Mouse (Mus musculus) spleen, postnatal 14 days (tissue): ENCODE measurements around the gene Magi1.

ENCODE experiments used
- DNase-seq, 2 experiments: peaks; one replicate each; pipeline ENCODE4 v3.0.0; 2021 to 2022; ENCODE audit warnings: low spot score in 2 of 2

Gene Magi1

DNA sequence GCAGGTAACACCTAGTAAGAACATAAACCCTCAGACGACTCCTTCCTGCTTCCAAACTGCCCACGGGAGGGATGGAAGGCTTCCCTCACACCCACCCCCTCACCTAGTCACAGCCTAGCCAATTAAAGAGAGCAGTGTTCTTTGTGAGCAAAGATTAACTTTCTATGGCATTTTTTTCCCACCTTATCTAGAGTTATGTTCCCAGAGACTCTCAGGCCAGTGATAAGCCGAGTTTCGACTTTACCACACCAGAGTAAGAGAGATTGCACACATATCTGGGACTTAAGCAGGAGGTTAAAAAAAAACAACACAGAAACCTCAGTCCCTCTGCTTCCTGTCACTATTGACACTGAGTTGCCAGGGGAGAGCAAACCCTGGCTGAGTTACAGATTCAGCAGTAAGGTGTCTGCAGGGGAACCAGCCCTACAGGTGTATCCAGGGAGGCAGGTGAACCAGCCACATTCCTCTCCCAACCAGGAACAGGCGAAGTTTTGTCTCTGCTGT, 80.0 kb downstream of the Magi1 start:
- no peak for DNase-seq

DNA sequence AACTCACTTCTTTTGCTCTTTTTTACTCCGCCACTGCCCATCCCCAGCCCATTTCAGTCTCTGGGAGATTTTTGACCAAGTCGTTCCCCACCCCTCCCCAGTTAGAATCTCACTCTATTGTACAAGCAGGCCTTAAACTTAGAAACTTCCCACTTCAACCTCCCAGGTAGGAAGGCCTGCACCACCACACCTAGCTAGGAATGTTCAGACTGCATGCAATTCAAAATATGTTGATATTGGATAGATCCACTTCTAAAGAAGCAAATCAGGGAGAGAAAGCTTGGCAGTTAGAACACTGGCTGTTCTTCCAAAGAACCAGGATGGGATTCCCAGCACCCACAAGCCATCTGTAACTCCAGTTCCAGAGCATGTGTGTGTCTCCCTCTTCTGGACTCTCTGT, 81.8 kb downstream of the Magi1 start:
- no peak for DNase-seq

DNA sequence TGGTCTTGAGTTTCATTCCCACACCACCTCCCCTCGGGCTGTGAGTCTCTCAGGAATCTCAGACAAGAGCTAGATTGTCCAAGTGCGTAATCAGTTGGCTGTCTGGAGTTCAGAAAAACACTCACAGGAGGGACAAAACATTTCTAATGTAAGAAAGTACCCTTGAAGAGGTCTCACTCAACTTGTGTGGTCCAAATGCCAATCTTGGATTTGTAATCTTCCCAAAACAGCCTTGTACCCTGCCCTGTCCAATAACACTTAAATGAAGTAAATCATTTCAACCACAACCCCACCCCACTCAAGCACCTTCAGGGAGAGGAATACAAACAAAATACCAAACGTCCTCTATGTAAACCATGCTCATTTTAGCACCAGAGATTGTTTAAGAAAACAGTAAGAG, 82.8 kb downstream of the Magi1 start:
- DNase-seq: no peak

DNA sequence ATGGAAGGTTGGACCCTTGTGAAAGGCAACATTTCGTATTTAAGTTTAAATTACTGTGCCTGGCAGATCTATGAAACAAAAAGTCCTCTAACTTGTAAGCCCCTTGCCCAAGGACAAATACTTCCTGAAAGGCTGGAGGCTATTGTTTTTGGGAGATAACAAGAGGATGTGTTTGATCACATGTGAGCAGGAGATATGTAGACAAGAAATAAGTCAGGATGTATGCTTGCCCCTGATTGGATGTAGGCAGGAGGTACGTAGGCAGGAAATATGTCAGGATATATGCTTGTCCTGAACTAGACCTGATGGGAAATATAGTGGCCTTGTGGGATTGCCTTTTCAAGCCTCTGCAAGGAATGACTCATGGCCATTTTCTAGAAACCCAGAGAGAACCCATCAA, 84.0 kb downstream of the Magi1 start:
- DNase-seq: no peak

DNA sequence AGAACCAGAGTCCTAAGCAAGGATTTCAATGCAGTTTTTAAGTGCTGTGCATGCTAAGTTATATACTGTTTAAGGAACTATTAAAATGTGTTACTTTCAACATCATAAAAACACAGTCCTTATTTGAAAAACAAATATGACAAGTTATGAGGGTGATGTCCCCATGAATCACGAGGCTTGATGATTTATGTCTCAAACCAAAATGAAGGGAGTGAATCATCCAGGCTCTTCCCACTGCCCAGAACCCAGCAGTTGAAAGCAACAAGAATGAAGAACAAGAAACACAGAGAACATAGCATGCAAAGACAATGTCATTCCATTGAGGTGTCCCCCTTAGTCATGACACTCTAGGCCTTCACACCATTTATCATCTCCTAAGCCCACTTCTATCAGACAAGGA, 85.9 kb downstream of the Magi1 start:
- DNase-seq: no peak

DNA sequence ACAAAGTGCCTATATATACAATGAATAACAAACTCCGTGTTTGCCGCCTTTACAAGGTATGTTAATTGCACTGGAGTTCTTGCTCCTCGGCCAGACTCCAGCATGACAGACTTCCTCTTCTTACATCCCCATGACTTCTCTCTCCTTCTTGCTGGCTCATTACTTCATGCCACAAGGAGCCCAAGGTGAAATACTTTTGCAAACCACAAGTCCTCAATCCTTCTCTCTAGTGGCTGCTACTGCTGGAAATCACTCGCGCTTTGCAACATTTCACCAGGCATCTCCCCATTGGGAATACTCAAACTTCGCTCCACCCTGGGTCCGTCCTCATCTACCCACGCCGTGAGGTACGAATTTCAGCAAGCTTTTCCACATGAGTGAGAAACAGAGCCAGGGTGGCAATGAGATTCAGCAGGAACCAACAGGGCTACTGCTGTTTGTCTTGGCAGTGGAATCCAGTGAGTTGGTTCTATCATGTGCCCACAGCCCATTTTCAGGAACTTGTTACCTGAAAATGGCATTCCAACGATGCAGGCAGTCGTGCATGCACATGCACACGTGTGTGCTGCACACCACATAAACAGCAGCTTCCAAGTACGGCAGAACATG, 88.3 kb downstream of the Magi1 start:
- DNase-seq: no peak

DNA sequence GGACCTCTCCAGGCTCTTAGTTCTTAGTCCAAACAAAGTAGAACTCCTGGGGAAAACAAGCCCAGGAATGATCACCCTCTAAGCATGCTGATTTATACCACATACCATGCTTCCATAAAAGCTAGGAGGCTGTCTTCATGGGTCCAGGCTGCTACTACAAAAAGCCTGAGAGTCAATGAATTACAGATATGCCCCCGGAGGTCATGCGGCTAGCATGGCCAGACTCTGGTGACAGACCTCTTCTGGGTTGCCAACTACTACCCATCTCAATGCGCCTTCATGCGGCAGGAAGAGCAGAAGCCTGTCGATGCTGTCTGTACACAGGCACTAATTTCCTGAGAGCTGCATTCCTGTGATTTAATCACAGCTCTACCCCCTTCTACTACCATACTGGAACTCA, 92.9 kb downstream of the Magi1 start:
- no peak for DNase-seq

DNA sequence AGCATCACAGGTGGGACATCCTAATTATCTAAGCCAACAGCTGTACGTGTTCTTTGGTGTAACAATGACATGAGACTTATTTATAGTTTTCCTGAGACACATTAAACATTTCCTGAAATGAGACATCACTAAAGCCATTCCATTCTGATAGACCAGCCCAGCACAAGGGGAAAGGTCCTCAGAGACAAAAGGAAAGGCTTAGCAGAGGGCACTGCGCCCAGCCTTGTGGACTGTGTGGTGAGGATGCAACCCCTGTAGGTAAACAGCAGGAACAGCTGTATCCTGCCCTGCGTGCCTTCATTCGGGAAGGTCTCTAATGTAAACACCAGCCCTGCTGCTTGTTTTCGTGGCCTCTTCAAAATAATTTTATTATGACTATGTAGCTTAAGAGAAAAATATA, 94.3 kb downstream of the Magi1 start:
- no peak for DNase-seq

DNA sequence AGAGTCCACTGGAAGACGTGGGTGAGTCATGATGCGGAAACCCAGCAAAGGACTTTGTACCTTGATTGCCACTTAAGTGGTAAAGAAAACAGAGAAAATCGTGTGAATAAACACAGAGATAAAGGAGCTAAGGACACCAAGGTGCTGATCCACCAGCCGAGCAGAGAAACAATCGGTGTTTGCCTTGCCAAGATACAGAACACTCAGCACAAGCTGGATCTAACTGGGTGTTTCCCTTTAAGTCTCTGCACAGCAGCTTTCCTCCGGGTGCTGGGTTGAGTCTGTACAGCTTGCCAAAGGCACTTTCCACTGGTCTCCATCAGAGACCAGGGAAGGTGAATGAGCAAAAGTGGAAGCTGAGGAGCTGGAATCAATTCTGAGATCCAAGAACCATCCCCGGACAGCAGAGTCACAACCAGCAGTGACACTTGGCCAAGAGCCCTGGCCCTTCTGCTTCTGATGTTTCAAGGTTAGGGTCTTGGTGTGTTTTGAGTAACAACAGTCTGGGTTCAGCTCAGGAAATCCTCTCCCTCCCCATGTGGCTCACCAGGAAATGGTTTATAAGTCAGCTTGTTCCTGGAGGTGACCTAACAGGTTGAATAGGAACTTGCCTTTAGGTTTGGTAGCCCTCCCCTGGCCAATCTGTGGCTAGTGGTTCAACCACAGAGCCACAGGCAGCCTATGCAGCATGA, 96.9 kb downstream of the Magi1 start:
- DNase-seq: no peak

DNA sequence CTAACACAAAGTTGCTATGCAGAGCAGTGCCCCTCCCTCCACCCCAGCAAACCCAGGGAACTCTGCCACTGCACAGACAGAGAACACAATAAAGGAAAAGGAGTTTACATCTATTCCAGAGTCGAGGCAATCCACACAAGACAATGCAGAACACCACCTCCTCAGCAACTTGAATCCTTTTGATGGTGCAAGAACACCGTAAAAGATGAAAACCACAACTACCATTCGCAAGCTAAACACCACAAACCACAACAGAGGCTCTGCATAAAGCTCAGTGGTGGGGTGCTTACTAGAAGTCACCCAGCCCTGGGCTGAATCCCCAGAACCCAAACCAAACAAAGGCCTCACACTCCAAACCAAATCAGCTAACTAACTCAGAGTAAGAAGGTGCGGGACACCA, 99.4 kb downstream of the Magi1 start:
- no peak for DNase-seq

DNA sequence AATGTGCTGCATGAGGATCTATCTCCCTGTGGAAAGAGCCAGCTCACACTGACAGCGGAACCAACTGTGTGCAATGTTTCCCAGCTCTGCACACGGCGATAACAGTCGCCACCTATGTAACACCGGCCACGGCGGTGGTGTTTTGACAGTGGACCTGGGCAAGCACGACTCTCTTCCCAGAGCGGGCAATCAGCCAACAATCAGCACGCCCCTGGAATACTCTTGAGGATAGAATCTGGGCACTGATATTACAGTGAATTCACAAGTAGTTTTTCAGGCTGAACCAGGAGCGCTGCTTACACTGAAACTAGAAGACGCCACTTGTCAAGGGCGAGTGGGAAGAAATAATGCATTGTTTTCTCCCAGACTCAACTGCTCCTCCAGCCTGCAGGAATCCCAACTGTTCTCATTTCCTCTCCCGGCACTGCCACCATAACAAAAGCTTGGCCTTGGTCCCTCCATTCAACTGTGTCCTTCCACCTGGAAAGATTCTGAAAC, 100.3 kb downstream of the Magi1 start:
- no peak for DNase-seq

DNA sequence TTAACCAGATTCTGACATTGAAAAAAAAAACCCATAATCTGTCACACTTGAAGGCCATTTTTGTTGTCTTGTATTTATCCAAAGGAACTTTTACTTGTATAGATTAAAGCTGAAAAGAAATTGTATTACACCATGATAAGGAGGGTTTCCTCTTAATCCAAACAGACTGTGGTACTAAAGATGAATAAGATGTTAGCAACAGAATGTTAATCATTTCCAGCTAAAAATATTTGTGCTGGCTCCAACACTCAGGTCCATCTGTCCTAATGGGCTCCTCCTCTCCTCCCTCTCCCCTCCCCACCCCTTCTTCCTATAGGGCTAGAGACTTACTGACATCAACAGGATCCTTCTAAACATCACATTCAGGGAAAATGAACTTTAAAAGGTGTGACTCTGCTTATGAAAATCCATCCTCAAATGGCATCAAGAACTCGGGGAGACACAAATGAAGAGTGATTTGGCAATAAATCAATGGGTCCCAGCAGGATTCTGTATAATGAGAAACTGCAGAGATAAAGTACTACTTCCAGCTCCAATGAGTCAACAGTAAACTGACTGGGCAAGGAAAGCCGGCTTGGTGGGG, 102.0 kb downstream of the Magi1 start:
- no peak for DNase-seq

DNA sequence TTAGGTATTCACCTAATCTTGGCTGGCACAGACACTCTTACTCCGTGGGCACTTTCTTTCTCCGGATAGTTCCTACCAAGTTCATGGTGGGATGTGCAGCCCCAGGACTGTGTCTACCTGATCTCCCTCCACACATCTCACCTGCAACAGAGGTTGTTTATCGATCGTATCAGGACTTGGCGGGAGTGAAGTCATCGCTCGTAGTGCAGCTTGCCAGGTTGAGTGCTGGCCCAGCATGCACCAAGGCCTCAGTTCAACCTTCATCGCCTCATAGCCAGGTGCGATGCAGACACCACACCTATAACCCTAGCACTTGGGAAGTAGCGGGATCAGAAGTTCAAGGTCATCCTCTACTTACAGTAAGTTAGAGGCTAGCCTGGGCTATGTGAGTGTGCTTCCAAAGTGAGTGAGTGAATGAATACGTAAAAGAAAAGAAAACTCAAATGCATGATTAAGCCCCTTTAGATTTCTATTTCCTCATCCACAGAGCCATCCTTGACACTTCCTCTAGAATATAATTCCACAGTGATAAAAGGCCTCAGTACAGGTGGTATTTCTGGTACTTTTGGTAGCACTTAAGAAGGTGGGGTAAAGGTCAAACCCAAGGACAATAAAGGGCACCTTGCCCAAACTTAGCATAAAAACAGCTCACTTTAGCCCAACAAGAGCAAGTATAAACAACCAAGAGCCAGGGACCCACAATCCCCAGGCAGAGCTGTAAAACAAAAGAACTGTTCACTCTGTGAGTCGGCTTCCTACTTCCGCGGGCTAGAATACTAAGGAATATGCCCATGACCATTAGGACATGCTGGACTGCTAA, 103.2 kb downstream of the Magi1 start:
- no peak for DNase-seq

DNA sequence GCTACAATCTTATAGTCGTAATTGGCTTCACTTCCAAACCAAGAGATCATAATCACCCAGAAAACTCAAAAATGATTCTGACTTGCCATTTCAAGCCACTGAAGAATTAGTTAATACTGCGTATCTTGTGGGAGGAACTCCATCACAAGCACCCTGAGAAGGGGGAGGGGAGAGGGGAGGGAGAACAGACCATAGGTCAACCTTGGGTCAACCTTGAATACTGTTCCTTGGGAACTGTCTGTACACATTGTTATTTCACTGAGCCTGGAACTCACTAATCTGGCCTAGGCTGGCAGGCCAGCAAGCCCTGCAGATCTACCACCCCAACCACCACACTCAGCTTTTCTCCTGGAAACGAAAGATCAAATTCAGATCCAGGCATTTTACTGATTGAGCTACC, 106.2 kb downstream of the Magi1 start:
- DNase-seq: no peak

DNA sequence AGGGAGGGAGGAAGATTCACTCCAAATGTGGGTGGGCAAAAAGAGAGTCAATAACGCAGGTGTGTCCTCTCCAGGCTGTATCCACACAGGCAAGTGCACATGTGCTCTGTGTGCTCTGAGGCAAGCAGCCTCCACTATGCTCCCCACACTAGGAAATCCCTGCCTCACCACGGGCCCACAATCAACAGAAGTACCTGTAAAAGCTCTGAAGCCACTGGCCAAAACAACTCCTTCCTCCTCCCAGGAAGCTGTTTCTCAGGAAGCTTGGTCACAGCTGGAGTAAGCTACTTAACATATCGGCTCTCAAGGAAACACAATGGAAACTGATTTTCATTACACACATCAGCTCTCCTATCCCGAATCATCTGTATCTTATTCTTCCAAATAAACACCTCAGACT, 107.0 kb downstream of the Magi1 start:
- no peak for DNase-seq

DNA sequence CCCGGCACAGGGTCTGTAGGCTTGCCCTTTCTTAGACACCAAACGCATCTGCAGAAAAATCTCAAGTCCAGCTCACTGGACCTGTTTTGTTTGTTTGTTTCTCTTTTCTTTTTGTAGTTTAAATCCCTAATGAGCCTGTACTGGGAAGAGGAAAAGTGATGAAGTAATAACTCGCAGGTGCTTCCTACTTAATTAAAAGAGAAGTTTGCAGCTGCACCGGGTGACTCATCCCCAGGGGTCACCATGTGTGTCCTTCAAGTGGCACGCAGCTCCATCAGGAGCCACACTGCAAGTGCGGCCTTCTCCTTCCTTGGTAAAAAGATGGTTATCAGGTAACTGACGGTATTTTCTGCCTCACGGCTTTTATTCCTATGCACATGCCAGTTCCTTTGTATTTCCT, 112.5 kb downstream of the Magi1 start:
- DNase-seq: no peak

DNA sequence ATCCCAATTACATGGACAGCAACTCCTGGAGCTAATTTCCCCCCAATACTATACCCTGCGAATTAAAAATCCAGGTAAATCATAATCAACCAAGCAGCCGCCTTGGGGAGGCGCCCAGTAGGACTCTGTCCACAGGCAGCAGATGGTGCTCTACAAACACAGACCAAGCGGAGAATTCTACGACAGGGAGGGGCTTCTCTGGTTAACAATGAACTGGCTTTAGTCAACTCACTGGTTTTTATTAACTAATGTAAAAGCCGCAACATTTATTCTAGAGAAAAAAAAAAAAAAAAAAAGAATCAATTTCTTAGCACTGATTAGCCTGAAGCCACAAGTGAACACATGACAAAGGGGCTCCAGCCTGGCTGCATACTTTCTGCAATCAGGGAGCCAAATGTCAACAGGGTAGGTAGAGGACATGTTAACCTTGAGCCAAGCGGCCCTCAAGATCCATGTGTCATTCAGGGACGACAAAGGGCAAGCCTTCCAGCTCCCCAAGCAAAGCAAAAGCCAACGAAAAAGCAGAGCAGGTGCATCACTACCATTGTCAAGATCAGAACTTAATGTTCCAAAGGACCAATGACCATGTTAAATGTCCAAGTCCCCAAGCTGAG, 114.0 kb downstream of the Magi1 start:
- DNase-seq: no peak

DNA sequence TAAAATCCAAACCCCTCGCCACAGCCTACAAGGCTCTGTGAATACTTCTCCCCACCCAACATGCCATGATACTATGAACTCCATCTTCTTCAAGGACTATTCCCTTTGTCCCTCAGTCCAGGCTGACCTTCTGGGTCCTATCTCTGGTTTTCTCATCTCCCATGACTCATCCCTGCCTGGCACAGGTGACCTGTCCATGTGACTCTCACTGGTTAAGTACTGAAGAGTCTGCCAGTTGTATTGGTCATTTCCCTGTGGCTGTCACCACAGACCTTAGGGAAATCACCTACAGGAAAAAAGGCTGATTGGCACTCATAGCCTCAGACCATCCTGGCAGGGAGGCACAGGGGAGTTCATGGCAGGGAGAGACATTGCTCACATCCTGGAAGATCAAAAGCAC, 117.8 kb downstream of the Magi1 start:
- no peak for DNase-seq

DNA sequence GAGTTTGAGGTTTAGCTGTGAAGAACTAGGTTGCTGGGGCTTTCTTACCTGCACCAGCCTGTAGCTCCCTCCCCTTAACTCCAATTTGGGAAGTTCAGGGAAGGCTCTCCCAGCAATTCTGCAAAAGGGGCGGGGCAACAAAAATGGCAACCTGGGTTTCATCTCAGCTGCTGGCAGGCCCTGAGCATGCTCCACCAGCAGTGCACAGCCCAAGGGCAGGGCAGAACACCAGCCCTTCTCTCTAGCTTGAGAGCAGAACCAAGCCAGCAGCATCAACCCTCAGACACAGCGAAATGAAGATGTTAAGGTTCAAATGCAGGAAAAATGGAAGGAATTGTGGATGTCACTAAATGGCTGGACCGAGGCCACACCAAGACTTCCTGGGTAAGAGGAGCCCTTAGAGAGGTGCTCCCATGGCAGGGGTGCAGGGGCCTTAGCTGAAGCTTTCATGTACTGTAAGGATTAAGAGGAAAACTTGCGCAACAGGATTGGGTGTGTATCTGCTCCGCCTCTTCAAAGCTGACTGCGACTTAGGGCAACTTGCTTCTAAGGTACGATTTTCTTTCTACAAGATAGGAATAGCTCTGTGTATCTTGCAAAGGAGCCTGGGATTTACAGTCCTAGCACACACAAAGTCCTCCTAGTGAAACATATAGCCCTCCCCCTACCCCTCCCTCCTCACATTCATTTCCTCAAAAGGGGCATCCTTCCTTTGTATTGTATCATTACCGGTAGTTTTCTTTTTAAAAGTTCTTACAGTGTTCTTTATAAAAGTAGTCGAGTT, 118.8 kb downstream of the Magi1 start:
- DNase-seq: no peak

DNA sequence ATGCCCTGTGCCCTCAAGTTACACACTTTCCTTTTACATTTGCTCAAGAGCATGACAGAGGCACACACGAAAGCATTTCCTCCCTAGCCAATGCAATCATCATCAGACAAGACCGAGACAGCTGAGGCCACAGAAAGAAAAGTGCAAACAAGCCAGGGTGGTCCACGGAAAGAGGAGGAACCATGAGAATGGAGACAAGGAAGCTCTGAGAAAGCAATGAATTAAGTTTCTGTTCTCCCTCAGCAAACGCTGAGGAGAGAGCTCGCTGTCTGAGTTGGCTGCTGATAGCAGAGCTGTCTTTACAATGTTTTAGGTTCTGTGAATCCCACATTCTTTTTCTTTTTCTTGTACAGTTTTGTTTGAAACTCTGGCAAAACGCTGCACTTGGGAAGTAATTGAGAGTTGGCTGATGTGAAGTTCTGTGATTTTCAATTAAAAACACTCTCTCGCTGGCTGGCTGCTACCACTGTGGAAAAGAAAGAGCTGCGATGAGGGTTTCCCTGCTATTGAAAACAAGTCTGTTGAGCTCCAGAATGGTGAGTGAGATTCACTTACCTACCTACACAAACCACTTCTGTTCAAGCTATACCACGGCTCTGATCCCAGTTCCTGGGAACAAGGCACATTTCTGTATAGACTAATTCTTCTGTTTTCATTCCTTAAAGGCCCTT, 120.3 kb downstream of the Magi1 start:
- DNase-seq: no peak

DNA sequence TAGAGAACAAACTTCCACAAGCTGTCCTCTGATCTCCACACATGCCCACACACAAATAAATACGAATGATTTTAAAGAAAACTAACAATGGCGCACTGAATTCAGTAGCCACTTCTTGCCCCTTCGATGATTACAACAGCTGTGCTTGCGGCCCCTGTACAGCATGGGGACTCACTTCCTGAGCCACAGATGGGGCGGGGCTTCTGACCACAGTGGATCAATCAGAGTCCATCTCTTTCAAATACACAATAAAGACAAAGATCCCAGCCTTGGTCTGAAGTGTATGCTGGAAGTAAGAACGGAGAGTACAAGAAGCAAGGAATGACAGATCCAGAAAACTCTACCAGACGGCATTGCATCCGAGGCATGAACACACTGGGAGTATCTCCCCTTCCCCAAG, 120.8 kb downstream of the Magi1 start:
- DNase-seq: no peak
